Mouse (Mus musculus): ENCODE results near the gene Rmdn3.

GRCm38 (mm10) chr2:119108554-119108953 lies 48.3 kb downstream of the Rmdn3 start:
- TF ChIP-seq CTCF (IDR thresholded peaks at IDR 0.05; ENCODE audit: control insufficient read depth, insufficient read depth, insufficient read length) = no peak
- peak; percentile 55 for TF ChIP-seq MAX (IDR thresholded peaks at IDR 0.05)
- TF ChIP-seq MYOG (IDR thresholded peaks at IDR 0.05; ENCODE audit: control insufficient read depth, extremely low read depth, insufficient read length) = no peak
